Mouse (Mus musculus) stomach, postnatal 0 days (tissue): Measurements from ENCODE around the gene Il1r1. TPM values are rescaled to one million over a fixed set of nuclear protein-coding genes. Genes with fewer than 3 reads are reported as not detected.

Experiments
- ATAC-seq: fragments of 200-750 bp; cut with Nextera tagmentation; 2 replicates; pipeline ENCODE4 v1.8.0; 2017; ENCODE audit not compliant: low FRiP score, low TSS enrichment
- DNase-seq: peaks from one replicate; pipeline ENCODE4 v3.0.0-alpha.2; 2016; ENCODE audit warnings: low spot score
- H3K27ac ChIP-seq: fragments of 300-500 bp; sonication (generic); replicated peaks from 2 replicates; pipeline ENCODE4 v1.5.1; 2014; ENCODE audit warnings: mild to moderate bottlenecking, control low read depth
- H3K27me3 ChIP-seq: fragments of 300-500 bp; sonication (generic); 2 replicates; pipeline ENCODE4 v1.6.1; 2014; ENCODE audit warnings: low read length; ENCODE audit not compliant: control insufficient read depth, insufficient read depth
- H3K36me3 ChIP-seq: fragments of 300-500 bp; sonication (generic); 2 replicates; pipeline ENCODE4 v1.6.1; 2014; ENCODE audit warnings: low read length, mixed read lengths; ENCODE audit not compliant: control insufficient read depth, insufficient read depth
- H3K4me1 ChIP-seq: fragments of 300-500 bp; sonication (generic); replicated peaks from 2 replicates; pipeline ENCODE4 v1.6.1; 2014; ENCODE audit warnings: antibody characterized with exemption; ENCODE audit not compliant: control insufficient read depth, insufficient read depth
- H3K4me2 ChIP-seq: fragments of 300-500 bp; sonication (generic); replicated peaks from 2 replicates; pipeline ENCODE4 v1.6.1; 2014; ENCODE audit warnings: low read depth, mild to moderate bottlenecking, control low read depth, moderate library complexity
- H3K4me3 ChIP-seq: fragments of 300-500 bp; sonication (generic); 2 replicates; pipeline ENCODE4 v1.5.1; 2014; ENCODE audit warnings: low read depth, low read length, control low read depth
- H3K9ac ChIP-seq: fragments of 300-500 bp; sonication (generic); 2 replicates; pipeline ENCODE4 v1.6.1; 2014; ENCODE audit warnings: mild to moderate bottlenecking, low read length, control low read depth, mixed read lengths
- H3K9me3 ChIP-seq: fragments of 300-500 bp; sonication (generic); 2 replicates; pipeline ENCODE4 v1.6.1; 2016; ENCODE audit warnings: low read length; ENCODE audit not compliant: control insufficient read depth
- CTCF ChIP-seq: IDR thresholded peaks from 2 replicates; pipeline ENCODE4 v1.5.1; 2016; ENCODE audit warnings: antibody characterized with exemption, low read depth, mild to moderate bottlenecking, moderate library complexity
- EP300 ChIP-seq: optimal IDR thresholded peaks from 2 replicates; pipeline ENCODE3; 2016; ENCODE audit warnings: antibody characterized with exemption
- WGBS: fragments of 180-500 bp; shearing (Covaris S2); extraction: QIAGEN DNeasy Blood & Tissue Kit; methylation state at CpG from one replicate; pipeline ENCODE4 v1.1.7; 2014; 5-methylcytosine and 5-hydroxymethylcytosine counted together
- polyA plus RNA-seq: library from polyadenylated mRNA; unstranded; fragments of >200 nt; fragmentation: Nextera tagmentation; extraction: Ambion mirVana; gene quantifications from 2 replicates; pipeline ENCODE4 v1.2.1, GENCODE M21; 2015

Il1r1 gene
- polyA plus RNA-seq, 1 experiment from 2014 or later: 7.3 TPM

- H3K36me3 ChIP-seq: no peaks in the 10 kb centered on the region
- no peak overlapping the region for H3K9ac ChIP-seq
- 83% methylated on average over 12 of the region's 12 CpGs for WGBS
- no peaks in the 10 kb centered on the region for H3K27me3 ChIP-seq
- DNase-seq (no peak), ATAC-seq (no peak)
- no peak overlapping the region for H3K4me2 ChIP-seq
- H3K4me1 ChIP-seq: no peaks in the 10 kb centered on the region
- TF ChIP-seq EP300 (no peak), CTCF (no peak)
- H3K9me3 ChIP-seq: no peaks in the 10 kb centered on the region
- H3K4me3 ChIP-seq: no peak overlapping the region
- H3K27ac ChIP-seq: no peak overlapping the region
Measured at GRCm38 (mm10) chr1:40314016-40314415, 89.1 kb downstream of the Il1r1 start.

- DNase-seq (no peak), ATAC-seq (peak; percentile 63; the same call in 1 of the 2 replicates)
- TF ChIP-seq CTCF: no peak
- peak; percentile 47 for TF ChIP-seq EP300
Measured at GRCm38 (mm10) chr1:40317657-40318056, 92.8 kb downstream of the Il1r1 start.

DNA sequence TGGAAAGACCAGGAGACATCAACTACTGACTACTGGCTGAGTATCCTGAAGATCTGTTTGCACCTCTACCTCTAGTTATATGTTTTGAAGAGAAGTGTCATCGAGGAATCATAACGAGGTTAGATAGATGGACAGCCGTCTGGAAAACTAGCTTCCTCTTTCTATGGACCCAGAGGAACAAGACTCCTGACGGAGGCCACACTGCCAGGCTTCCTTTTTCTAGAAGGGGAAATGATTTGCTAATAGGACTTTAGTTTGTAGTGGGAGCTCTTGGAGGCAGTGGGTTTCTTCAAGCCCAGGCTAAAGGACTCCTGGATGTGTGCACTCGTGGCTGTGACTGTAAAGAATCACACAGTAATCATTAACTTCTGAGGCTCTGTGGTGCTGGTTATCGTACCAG, 96.9 kb downstream of the Il1r1 start:
- no peak overlapping the region for H3K4me2 ChIP-seq
- ATAC-seq (no peak), DNase-seq (no peak)
- H3K9ac ChIP-seq: no peak overlapping the region
- TF ChIP-seq CTCF (no peak), EP300 (no peak)
- no peaks in the 10 kb centered on the region for H3K27me3 ChIP-seq
- WGBS: 75% methylated on average over 6 of the region's 6 CpGs
- no peak overlapping the region for H3K27ac ChIP-seq
- no peak overlapping the region for H3K4me3 ChIP-seq
- no peaks in the 10 kb centered on the region; the same call in 1 of the 2 replicates for H3K4me1 ChIP-seq
- no peaks in the 10 kb centered on the region for H3K9me3 ChIP-seq
- H3K36me3 ChIP-seq: no peaks in the 10 kb centered on the region

More at GRCm38 (mm10) chr1:40317657-40318056, 92.8 kb downstream of the Il1r1 start:
- no peaks in the 10 kb centered on the region for H3K4me1 ChIP-seq
- H3K9ac ChIP-seq: no peak overlapping the region
- WGBS: 65% methylated on average over 8 of the region's 8 CpGs
- H3K27ac ChIP-seq: peak overlapping the region; percentile 45; the same call in 1 of the 2 replicates
- H3K9me3 ChIP-seq: no peaks in the 10 kb centered on the region
- H3K36me3 ChIP-seq: no peaks in the 10 kb centered on the region
- H3K27me3 ChIP-seq: no peaks in the 10 kb centered on the region
- H3K4me2 ChIP-seq: no peak overlapping the region
- no peak overlapping the region for H3K4me3 ChIP-seq

DNA sequence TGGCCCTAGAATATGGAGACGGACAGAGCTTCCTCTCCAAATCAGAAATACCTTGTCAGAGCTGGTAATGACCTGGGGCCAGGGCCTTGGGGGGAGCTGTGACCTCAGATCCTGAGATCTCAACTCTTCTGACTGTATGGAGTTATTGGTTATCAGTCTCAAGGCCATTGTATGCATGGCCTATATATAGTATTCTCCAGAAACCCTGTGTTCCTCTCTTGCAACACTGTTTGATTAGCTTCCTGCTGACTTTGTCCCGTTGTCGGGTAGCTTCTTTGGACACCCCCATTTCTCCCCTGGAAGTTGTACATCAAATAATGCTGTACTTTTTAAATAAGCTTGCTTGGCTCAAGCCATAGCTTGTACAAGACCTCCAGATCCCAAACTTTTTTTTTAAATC, 97.7 kb downstream of the Il1r1 start:
- Histone ChIP-seq H3K4me3 (no peak overlapping the region), H3K9ac (no peak overlapping the region), H3K36me3 (no peaks in the 10 kb centered on the region), H3K4me1 (no peaks in the 10 kb centered on the region; the same call in 1 of the 2 replicates), H3K27me3 (no peaks in the 10 kb centered on the region), H3K9me3 (no peaks in the 10 kb centered on the region), H3K4me2 (no peak overlapping the region), H3K27ac (no peak overlapping the region)
- TF ChIP-seq CTCF: no peak
- no peak for TF ChIP-seq EP300
- ATAC-seq: no peak
- WGBS: 85% methylated on average over 3 of the region's 3 CpGs
- DNase-seq: no peak

DNA sequence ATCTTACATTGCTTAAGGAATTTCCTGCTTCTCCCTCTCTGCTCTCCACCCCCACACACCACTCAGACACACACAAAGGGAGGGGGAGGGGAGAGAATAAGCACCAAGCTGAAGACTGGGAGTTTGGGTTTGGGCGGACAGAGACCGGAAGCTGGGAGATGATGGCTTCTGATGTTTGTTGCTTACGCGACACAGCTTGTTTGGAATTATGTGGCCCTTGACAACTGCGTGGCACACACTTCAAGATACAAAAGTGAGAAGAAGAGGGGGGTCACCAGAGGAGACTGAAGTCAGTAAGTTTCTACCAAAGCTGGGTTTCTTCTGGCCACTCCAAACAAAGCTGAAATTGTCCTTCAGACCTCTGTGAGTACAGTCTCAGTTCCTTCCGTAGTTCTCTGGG, 99.6 kb downstream of the Il1r1 start, which contains the start of gene Il1rl2:
Gene Il1rl2 (plus strand): TSS at position 154 of the 400 bp plus-strand sequence.
- peak within 1 kb of the TSS; percentile 70; the same call in 1 of the 2 replicates for H3K27ac ChIP-seq
- H3K4me2 ChIP-seq: peak within 1 kb of the TSS; percentile 86
- 25% methylated on average over 6 of the region's 6 CpGs for WGBS
- H3K9me3 ChIP-seq: no peaks in the 10 kb centered on the region
- DNase-seq (no peak), ATAC-seq (peak; percentile 68; the same call in 1 of the 2 replicates)
- no peaks in the 10 kb centered on the region; the same call in 1 of the 2 replicates for H3K4me1 ChIP-seq
- H3K4me3 ChIP-seq: peak within 1 kb of the TSS; percentile 41
- H3K36me3 ChIP-seq: no peaks in the 10 kb centered on the region
- H3K9ac ChIP-seq: peak within 1 kb of the TSS; percentile 62
- H3K27me3 ChIP-seq: no peaks in the 10 kb centered on the region
- TF ChIP-seq EP300 (no peak), CTCF (no peak)

GRCm38 (mm10) chr1:40324955-40325702, 100.2 kb downstream of the Il1r1 start:
- H3K4me2 ChIP-seq: peak overlapping the region; percentile 86

More at GRCm38 (mm10) chr1:40324955-40325702, 100.2 kb downstream of the Il1r1 start:
- H3K27ac ChIP-seq: peak overlapping the region; percentile 53; the same call in 1 of the 2 replicates
- H3K9me3 ChIP-seq: no peaks in the 10 kb centered on the region
- TF ChIP-seq EP300 (no peak), CTCF (no peak)
- H3K4me1 ChIP-seq: no peaks in the 10 kb centered on the region; the same call in 1 of the 2 replicates
- no peaks in the 10 kb centered on the region for H3K27me3 ChIP-seq
- peak overlapping the region; percentile 41 for H3K4me3 ChIP-seq
- 4% methylated on average over 22 of the region's 22 CpGs for WGBS
- peak overlapping the region; percentile 62 for H3K9ac ChIP-seq
- DNase-seq (no peak), ATAC-seq (no peak)
- H3K36me3 ChIP-seq: no peaks in the 10 kb centered on the region
